Mouse (Mus musculus) midbrain, postnatal 0 days (tissue): ENCODE measurements around the gene Trmt61a. TPM values are rescaled to one million over a fixed set of nuclear protein-coding genes. Genes with fewer than 3 reads are reported as not detected.

Experiments
- ATAC-seq: fragments of 200-750 bp; cut with Nextera tagmentation; 2 replicates; pipeline ENCODE4 v1.8.0; 2017; ENCODE audit warnings: moderate number of reproducible peaks, mild to moderate bottlenecking, moderate TSS enrichment, moderate library complexity; ENCODE audit not compliant: low FRiP score
- DNase-seq: peaks from one replicate; pipeline ENCODE4 v3.0.0-alpha.2; 2015; ENCODE audit warnings: low spot score
- H3K27ac ChIP-seq: fragments of 300-500 bp; sonication (generic); 2 replicates; pipeline ENCODE4 v1.5.1; 2014; ENCODE audit warnings: low read depth, mild to moderate bottlenecking, low read length, mixed read lengths
- H3K27me3 ChIP-seq: fragments of 300-500 bp; sonication (generic); 2 replicates; pipeline ENCODE4 v1.6.1; 2014; ENCODE audit warnings: low read length, control low read depth, mixed read lengths; ENCODE audit not compliant: insufficient read depth
- H3K36me3 ChIP-seq: fragments of 300-500 bp; sonication (generic); 2 replicates; pipeline ENCODE4 v1.6.1; 2014; ENCODE audit warnings: low read length, control low read depth, mixed read lengths; ENCODE audit not compliant: insufficient read depth
- H3K4me1 ChIP-seq: fragments of 300-500 bp; sonication (generic); 2 replicates; pipeline ENCODE4 v1.6.1; 2014; ENCODE audit warnings: mild to moderate bottlenecking, control low read depth, antibody characterized with exemption, low read length, mixed read lengths; ENCODE audit not compliant: insufficient read depth
- H3K4me2 ChIP-seq: fragments of 300-500 bp; sonication (generic); 2 replicates; pipeline ENCODE4 v1.6.1; 2014; ENCODE audit warnings: low read depth, mild to moderate bottlenecking, low read length, mixed read lengths; ENCODE audit not compliant: poor library complexity, severe bottlenecking
- H3K4me3 ChIP-seq: fragments of 300-500 bp; sonication (generic); 2 replicates; pipeline ENCODE4 v1.5.1; 2014; ENCODE audit warnings: low read depth, mild to moderate bottlenecking, low read length, moderate library complexity
- H3K9ac ChIP-seq: fragments of 300-500 bp; sonication (generic); replicated peaks from 2 replicates; pipeline ENCODE4 v1.6.1; 2014; ENCODE audit warnings: mild to moderate bottlenecking, low read length, moderate library complexity, mixed read lengths; ENCODE audit not compliant: poor library complexity, severe bottlenecking
- H3K9me3 ChIP-seq: fragments of 300-500 bp; sonication (generic); 2 replicates; pipeline ENCODE4 v1.6.1; 2016; ENCODE audit warnings: low read length, control low read depth
- CTCF ChIP-seq: IDR thresholded peaks from 2 replicates; pipeline ENCODE4 v1.5.1; 2016; ENCODE audit warnings: antibody characterized with exemption, mild to moderate bottlenecking
- WGBS: fragments of 180-500 bp; shearing (Covaris S2); extraction: QIAGEN DNeasy Blood & Tissue Kit; methylation state at CpG from one replicate; pipeline ENCODE4 v1.1.7; 2014; 5-methylcytosine and 5-hydroxymethylcytosine counted together
- polyA plus RNA-seq: library from polyadenylated mRNA; unstranded; fragments of >200 nt; fragmentation: Nextera tagmentation; extraction: Ambion mirVana; gene quantifications from 2 replicates; pipeline ENCODE4 v1.2.1, GENCODE M21; 2015
- total RNA-seq: library from RNA; depleted of rRNA; stranded (reverse); fragments of >200 nt; gene quantifications from 2 replicates; pipeline ENCODE4 v1.2.3, GENCODE M21; 2014

Trmt61a gene
- total and polyA plus RNA-seq, 2 experiments from 2014 or later = 8.7 to 27.5 TPM

DNA sequence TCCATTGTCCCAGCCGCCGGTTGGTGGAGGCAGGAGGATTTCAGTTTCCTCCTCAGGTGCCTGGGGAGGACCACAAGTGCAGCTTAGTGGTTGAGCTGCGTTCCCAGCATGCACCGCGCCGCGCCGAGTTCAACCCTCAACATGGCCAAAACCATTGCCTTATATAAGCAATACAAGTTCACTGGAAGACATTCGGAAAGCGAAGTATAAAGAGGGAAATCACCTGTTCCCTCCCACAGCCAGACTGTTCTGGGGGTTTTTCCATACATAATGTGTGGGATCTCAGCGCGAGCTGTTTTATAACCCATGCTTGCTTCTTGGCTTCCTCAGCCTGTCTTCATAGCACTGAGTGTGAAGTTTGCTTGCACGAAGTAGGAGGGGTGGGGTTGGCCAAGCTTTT lies 11.5 kb upstream of the Trmt61a start:
- H3K27ac ChIP-seq = no peak overlapping the region
- no peak overlapping the region for H3K4me2 ChIP-seq
- no peak overlapping the region for H3K4me3 ChIP-seq
- H3K27me3 ChIP-seq = no peaks in the 10 kb centered on the region
- no peak for ATAC-seq
- 84% methylated on average over 13 of the region's 13 CpGs for WGBS
- no peaks in the 10 kb centered on the region for H3K9me3 ChIP-seq
- no peaks in the 10 kb centered on the region for H3K36me3 ChIP-seq
- TF ChIP-seq CTCF = no peak
- no peak for DNase-seq
- H3K4me1 ChIP-seq = 0 out of 2 replicates have a peak, but pooled peaks cover 4% of the 10 kb centered on the region
- H3K9ac ChIP-seq = no peak overlapping the region

DNA sequence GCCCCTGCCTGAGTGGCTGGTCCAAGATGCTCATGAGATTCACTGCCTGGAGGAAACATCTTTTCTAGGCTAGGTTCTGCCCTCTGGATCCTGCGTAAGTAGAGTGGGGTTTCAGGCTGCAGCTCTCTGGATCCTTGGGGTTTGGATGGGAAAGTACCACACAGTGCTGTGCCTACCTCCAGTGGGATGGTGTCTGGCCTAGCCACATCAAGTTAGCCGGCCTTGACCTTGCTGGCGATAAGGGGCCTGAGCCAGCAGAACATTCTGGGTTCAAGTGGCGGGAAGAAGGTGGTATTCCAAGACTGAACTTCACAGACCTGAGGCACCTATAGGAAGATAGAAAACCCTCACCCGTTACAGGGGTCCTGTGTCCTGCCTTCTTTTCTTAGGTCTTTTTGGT lies 10.5 kb upstream of the Trmt61a start:
- no peak overlapping the region for H3K4me3 ChIP-seq
- WGBS = 85% methylated on average over 5 of the region's 5 CpGs
- DNase-seq = no peak
- H3K36me3 ChIP-seq = no peaks in the 10 kb centered on the region
- no peaks in the 10 kb centered on the region for H3K9me3 ChIP-seq
- TF ChIP-seq CTCF = no peak
- ATAC-seq = no peak
- no peak overlapping the region for H3K9ac ChIP-seq
- no peaks in the 10 kb centered on the region for H3K27me3 ChIP-seq
- 0 out of 2 replicates have a peak, but pooled peaks cover 4% of the 10 kb centered on the region for H3K4me1 ChIP-seq
- H3K4me2 ChIP-seq = no peak overlapping the region
- no peak overlapping the region; the same call in 1 of the 2 replicates for H3K27ac ChIP-seq

DNA sequence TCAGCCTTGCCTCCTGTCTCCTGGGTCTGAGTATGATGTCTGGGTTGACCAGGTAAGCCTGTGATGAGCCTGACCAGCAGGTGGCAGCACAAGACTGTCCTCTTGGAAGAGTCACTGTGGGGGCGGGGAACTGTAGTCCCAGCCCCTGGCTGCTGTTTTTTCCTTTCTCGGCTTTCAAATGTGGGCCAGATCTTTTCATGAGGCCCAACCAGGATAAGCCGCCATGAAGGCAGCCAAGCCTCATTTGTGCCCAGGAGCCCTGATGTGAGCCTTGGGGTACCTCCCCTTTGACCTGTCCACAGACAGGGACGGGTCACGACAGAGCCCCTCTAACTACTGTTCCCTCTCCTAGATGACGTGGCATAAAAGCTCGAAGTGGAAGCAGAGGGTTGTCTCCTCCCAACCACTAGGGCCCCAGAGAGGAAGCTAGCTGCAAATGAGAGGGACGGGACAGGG lies 9.4 kb upstream of the Trmt61a start:
- H3K4me3 ChIP-seq = no peak overlapping the region
- H3K27ac ChIP-seq = peak overlapping the region; percentile 65
- H3K9ac ChIP-seq = 0 out of 2 replicates have a peak overlapping the region, but pooled peaks have one; percentile 13
- no peaks in the 10 kb centered on the region for H3K36me3 ChIP-seq
- no peaks in the 10 kb centered on the region for H3K9me3 ChIP-seq
- peak; percentile 98 for TF ChIP-seq CTCF
- H3K27me3 ChIP-seq = no peaks in the 10 kb centered on the region
- H3K4me2 ChIP-seq = peak overlapping the region; percentile 63
- peak; percentile 51; the same call in 1 of the 2 replicates for ATAC-seq
- 2% methylated on average over 8 of the region's 8 CpGs for WGBS
- peak; percentile 98 for DNase-seq
- 0 out of 2 replicates have a peak, but pooled peaks cover 10% of the 10 kb centered on the region for H3K4me1 ChIP-seq

DNA sequence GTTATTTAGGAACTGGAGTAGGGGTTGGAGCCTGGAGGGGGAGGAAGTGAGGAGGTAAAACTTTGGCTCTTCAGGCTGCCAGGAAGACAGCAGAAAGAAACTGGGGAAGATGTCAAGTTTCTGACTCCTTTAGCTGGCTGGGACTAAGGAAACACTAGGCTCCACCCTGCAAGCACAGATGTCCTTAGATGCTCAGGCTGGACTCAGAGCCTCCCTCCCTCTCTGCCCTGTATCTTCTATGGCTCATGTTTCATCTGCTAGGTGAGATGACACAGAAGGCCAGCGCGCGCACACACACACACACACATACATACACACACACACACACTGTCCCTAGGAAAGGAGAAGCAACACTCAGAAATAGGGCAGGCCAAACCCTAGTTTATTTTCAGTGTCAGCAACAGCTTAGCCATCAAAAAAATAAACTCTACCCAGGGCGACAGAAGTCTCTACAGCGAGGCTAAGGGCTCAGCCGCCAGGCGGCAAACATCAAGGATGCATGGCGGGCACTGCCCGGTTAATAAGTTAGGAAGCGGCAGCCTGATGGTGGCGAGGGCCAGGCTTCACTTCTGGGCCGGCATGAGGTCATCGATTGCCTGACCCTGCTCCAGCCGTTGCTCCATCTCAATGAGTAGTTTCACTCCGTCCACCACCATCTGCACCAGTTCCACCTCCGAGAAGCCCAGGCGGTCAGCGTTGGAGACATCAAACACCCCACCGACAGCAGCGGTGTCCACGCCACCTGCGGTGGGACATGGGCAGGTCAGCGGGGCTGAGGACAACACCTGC lies 8.7 kb upstream of the Trmt61a start:
- TF ChIP-seq CTCF = no peak
- peak; percentile 32 for DNase-seq
- Histone ChIP-seq H3K4me3 (peak overlapping the region; percentile 88), H3K4me1 (0 out of 2 replicates have a peak, but pooled peaks cover 10% of the 10 kb centered on the region), H3K4me2 (peak overlapping the region; percentile 63), H3K36me3 (no peaks in the 10 kb centered on the region), H3K9me3 (no peaks in the 10 kb centered on the region), H3K27ac (peak overlapping the region; percentile 65), H3K9ac (0 out of 2 replicates have a peak overlapping the region, but pooled peaks have one; percentile 13), H3K27me3 (no peaks in the 10 kb centered on the region)
- WGBS = 39% methylated on average over 23 of the region's 23 CpGs
- no peak for ATAC-seq

DNA sequence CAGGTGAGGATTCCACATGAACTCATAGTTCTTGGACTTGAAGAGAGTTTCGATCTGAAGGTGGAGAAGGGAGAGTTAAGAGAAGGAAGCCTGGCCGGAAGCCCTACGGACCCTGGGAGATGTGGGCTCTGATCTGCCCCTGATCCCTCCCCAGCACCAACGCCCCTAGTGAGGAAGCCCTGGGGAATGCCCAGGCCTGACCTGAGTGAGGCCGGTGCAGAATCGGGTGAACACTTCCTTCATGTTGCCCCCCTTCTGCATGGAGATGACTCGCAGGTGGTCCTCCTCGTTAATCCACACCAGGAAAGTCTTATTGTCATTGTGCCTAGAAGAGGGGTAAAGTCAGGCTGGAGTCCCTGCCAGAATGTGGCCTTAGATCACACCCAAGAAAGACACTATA lies 7.9 kb upstream of the Trmt61a start:
- Histone ChIP-seq H3K9me3 (no peaks in the 10 kb centered on the region), H3K27ac (no peak overlapping the region), H3K36me3 (no peaks in the 10 kb centered on the region), H3K4me2 (peak overlapping the region; percentile 63), H3K27me3 (no peaks in the 10 kb centered on the region), H3K4me1 (0 out of 2 replicates have a peak, but pooled peaks cover 10% of the 10 kb centered on the region), H3K4me3 (peak overlapping the region; percentile 88), H3K9ac (peak overlapping the region; percentile 99)
- TF ChIP-seq CTCF = no peak
- DNase-seq = no peak
- 23% methylated on average over 8 of the region's 8 CpGs for WGBS
- no peak for ATAC-seq

DNA sequence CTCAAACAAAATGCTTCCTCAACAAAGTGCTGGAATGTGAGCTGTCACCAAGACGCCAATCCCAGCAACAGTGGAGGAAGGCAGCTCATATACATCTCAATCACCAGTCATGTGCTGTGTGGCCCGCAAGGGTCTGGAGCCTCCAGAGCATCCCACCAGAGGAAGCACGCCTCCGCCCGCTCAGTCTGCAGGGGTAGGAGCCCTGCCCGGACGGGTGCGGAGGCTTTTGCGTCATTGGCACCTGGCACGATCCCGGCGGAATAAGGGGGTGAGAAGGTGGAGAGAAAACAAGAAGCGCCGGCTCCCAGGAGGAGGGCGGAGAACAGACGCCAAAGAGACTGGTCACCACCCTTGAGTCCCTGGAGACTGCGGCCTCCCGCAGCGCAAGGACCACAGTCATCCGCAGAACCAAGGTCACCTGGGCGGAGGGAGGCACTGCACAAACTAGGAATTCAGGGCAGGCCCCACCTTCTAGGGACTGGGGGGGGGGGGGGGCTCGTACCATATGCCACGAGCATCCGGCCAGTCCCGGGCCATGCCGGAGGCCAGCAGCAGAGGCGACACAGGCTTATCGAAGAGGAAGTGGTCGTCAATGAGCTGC lies 7.4 kb upstream of the Trmt61a start:
- DNase-seq (peak; percentile 42), ATAC-seq (no peak)
- H3K4me3 ChIP-seq = peak overlapping the region; percentile 88
- H3K27me3 ChIP-seq = no peaks in the 10 kb centered on the region
- no peaks in the 10 kb centered on the region for H3K9me3 ChIP-seq
- H3K4me2 ChIP-seq = peak overlapping the region; percentile 63
- WGBS = 4% methylated on average over 26 of the region's 29 CpGs
- no peak for TF ChIP-seq CTCF
- no peaks in the 10 kb centered on the region for H3K36me3 ChIP-seq
- peak overlapping the region; percentile 89 for H3K27ac ChIP-seq
- peak overlapping the region; percentile 99 for H3K9ac ChIP-seq
- 0 out of 2 replicates have a peak, but pooled peaks cover 10% of the 10 kb centered on the region for H3K4me1 ChIP-seq
